Mouse (Mus musculus) liver, postnatal 0 days (tissue): ENCODE data around the gene Hist1h2ba.
A peak's percentile ranks its signal among the peaks of the same experiment; 100 is the strongest.

ENCODE experiments used
- CTCF ChIP-seq: sonication (generic); IDR thresholded peaks from 2 replicates; pipeline ENCODE4 v1.5.1; 2016; ENCODE audit warnings: antibody characterized with exemption, low read depth
- EP300 ChIP-seq: IDR thresholded peaks from 2 replicates; pipeline ENCODE4 v1.6.1; 2016; ENCODE audit warnings: antibody characterized with exemption, low read depth, mild to moderate bottlenecking

DNA sequence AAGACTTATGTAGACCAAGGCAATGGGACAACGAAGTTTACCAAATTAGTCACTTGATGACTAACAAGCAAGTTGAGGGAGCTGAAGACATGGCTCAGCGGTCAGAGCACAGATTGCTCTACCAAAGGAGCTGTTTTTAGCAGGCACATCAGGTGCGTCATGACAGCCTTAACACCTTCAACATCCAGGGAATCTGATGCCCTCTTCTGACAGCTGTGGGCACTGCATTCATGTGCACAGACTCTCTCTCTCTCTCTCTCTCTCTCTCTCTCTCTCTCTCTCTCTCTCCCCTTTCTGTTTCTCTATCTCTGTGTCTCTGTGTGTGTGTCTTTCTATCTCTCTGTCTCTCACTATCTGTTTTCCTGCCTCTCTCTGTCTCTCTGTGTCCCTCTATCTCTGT, 17.0 kb upstream of the Hist1h2ba start:
- no peak for TF ChIP-seq EP300
- TF ChIP-seq CTCF = peak; percentile 74
